Comparison of ENCODE assay signal across 21 mouse cellular contexts in the genomic region with DNA sequence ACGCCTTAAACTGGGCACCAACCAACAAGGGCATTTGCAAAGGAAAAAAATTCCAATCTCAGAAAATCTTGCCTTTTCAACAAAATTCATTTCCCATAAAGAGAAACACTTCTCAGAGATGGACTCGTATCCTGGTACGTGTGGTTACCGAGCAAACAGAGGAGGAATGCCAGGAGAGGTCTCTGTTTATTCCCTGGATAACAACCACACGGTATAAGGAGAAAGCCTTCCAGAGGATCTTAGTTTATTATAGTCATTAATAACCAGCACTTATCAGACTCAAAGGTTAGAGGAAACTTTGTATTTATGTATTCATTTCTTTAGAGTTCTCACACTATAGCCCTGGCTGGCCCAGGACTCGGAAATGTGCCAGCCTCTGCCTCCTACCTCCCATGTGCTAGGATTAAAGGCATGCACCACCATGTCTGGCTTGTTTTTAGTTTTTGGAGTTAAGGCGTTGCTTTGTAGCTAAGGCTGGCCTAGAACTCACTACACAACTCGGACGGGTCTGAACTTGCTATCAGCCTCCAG. TPM values are rescaled to one million over a fixed set of nuclear protein-coding genes. Genes with fewer than 3 reads are reported as not detected.
DNase-seq lines count a peak whose midpoint lies in the region; ATAC-seq and TF ChIP-seq lines count a peak whose summit lies in the region.
"Had no signal": no experiment of that assay in that cellular context is flagged by ENCODE, and none has a peak within 500 bp of the region (broad histone marks: within the 10 kb centered on the region; RNA-seq: fewer than 3 reads in every experiment).

No protein-coding gene starts in this region.

- no peaks in the 10 kb centered on the region for H3K9me3 ChIP-seq in forebrain, embryonic 13.5 days (replicated peaks)
- no peaks in the 10 kb centered on the region for H3K9me3 ChIP-seq in forebrain, postnatal 0 days (ENCODE audit: low read length)
- no peaks in the 10 kb centered on the region for H3K9me3 ChIP-seq in embryonic facial prominence, embryonic 14.5 days (ENCODE audit: control insufficient read depth, low read length)
- H3K9me3 ChIP-seq: forebrain, embryonic 10.5 days; heart, embryonic 12.5 days; limb, embryonic 10.5 days had no signal

- H3K4me3 ChIP-seq in forebrain, embryonic 13.5 days, result no peak overlapping the region
- no peak overlapping the region for H3K4me3 ChIP-seq in forebrain, postnatal 0 days (ENCODE audit: low read depth, low read length)
- no peak overlapping the region for H3K4me3 ChIP-seq in left cerebral cortex, adult 2 months
- H3K4me3 ChIP-seq in embryonic facial prominence, embryonic 14.5 days (ENCODE audit: low read depth, low read length), result no peak overlapping the region
- H3K4me3 ChIP-seq in olfactory bulb, adult 2 months (ENCODE audit: insufficient read depth, low read depth, low read length), result no peak overlapping the region
- H3K4me3 ChIP-seq: forebrain, embryonic 10.5 days; heart, embryonic 12.5 days; limb, embryonic 10.5 days had no signal

- H3K36me3 ChIP-seq in forebrain, embryonic 13.5 days (ENCODE audit: poor library complexity, severe bottlenecking), result peaks cover 10% of the 10 kb centered on the region; the same call in 1 of the 2 replicates
- peaks cover 6% of the 10 kb centered on the region; the same call in 1 of the 2 replicates for H3K36me3 ChIP-seq in forebrain, postnatal 0 days (ENCODE audit: insufficient read depth)
- H3K36me3 ChIP-seq in embryonic facial prominence, embryonic 14.5 days (ENCODE audit: control insufficient read depth, insufficient read depth, low read length), result peaks cover 37% of the 10 kb centered on the region

- H3K27me3 ChIP-seq in forebrain, embryonic 13.5 days, result no peaks in the 10 kb centered on the region
- no peaks in the 10 kb centered on the region for H3K27me3 ChIP-seq in forebrain, postnatal 0 days (ENCODE audit: insufficient read depth, low read length)
- no peaks in the 10 kb centered on the region for H3K27me3 ChIP-seq in embryonic facial prominence, embryonic 14.5 days (replicated peaks; ENCODE audit: control insufficient read depth, insufficient read depth, low read length)
- H3K27me3 ChIP-seq: heart, embryonic 12.5 days; Patski had no signal

- TF ChIP-seq CTCF in forebrain, postnatal 0 days (IDR thresholded peaks at IDR 0.05; ENCODE audit: low read depth), result no peak
- TF ChIP-seq CTCF in left cerebral cortex, adult 2 months (IDR thresholded peaks at IDR 0.05), result no peak
- no peak for TF ChIP-seq CTCF in olfactory bulb, adult 2 months (IDR thresholded peaks at IDR 0.05; ENCODE audit: insufficient read depth, low read depth, low read length)

- WGBS in forebrain, embryonic 13.5 days, result 83% methylated on average over 9 of the region's 9 CpGs
- 74% methylated on average over 9 of the region's 9 CpGs for WGBS in forebrain, postnatal 0 days
- 90% methylated on average over 9 of the region's 9 CpGs for WGBS in embryonic facial prominence, embryonic 14.5 days
- WGBS in olfactory bulb, adult 2 months, result 80% methylated on average over 9 of the region's 9 CpGs

- no peak for ATAC-seq in forebrain, embryonic 13.5 days
- no peak for ATAC-seq in forebrain, postnatal 0 days
- peak; percentile 17; the same call in 1 of the 2 replicates for ATAC-seq in embryonic facial prominence, embryonic 14.5 days (ENCODE audit: low read depth)
- ATAC-seq: CD4-positive, CD25-positive, alpha-beta regulatory T cell, adult 4 months; liver, postnatal 0 days; Patski had no signal

- intact Hi-C loops in left cerebral cortex, adult 2 months (cut with DNase I), result loop anchor here (5.0 kb wide), 1 partner anchor 36 kb away; no protein-coding TSS in a partner anchor

- H3K4me2 ChIP-seq in forebrain, embryonic 13.5 days, result no peak overlapping the region
- no peak overlapping the region for H3K4me2 ChIP-seq in forebrain, postnatal 0 days (ENCODE audit: low read depth)
- H3K4me2 ChIP-seq in embryonic facial prominence, embryonic 14.5 days (ENCODE audit: low read depth, low read length), result no peak overlapping the region
- H3K4me2 ChIP-seq: heart, embryonic 12.5 days had no signal

- no peak for DNase-seq in forebrain, postnatal 0 days
- DNase-seq in left cerebral cortex, adult 2 months (ENCODE audit: extremely low spot score in 1 of 2, low spot score in 2 of 2), result no peak
- DNase-seq in left cerebral cortex, adult 18-20 months (ENCODE audit: low spot score in 2 of 2), result no peak
- DNase-seq in embryonic facial prominence, embryonic 14.5 days (ENCODE audit: low spot score), result peak; percentile 7
- no peak for DNase-seq in c-Kit-positive CD71-positive TER-119-positive erythroid progenitor cells, embryonic 14.5 days (ENCODE audit: low spot score)
- no peak for DNase-seq in layer of hippocampus, adult 18-20 months (ENCODE audit: low spot score in 2 of 2)
- DNase-seq: adrenal gland, adult 8-10 months; cerebellum, postnatal 10 days; heart, postnatal 14 days; liver, postnatal 0 days; lung, postnatal 14 days; right cerebral cortex, postnatal 4 days; thymus, adult 18-20 months had no signal

- peaks cover 69% of the 10 kb centered on the region for H3K4me1 ChIP-seq in forebrain, embryonic 13.5 days
- no peaks in the 10 kb centered on the region for H3K4me1 ChIP-seq in forebrain, postnatal 0 days (ENCODE audit: insufficient read depth)
- H3K4me1 ChIP-seq in embryonic facial prominence, embryonic 14.5 days (ENCODE audit: control insufficient read depth, insufficient read depth, low read length), result peaks cover 2% of the 10 kb centered on the region
- H3K4me1 ChIP-seq in olfactory bulb, adult 2 months (ENCODE audit: control insufficient read depth, insufficient read depth, low read length), result peaks cover 7% of the 10 kb centered on the region

- H3K27ac ChIP-seq in forebrain, embryonic 13.5 days, result peak overlapping the region; percentile 44; the same call in 1 of the 2 replicates
- no peak overlapping the region for H3K27ac ChIP-seq in forebrain, postnatal 0 days (ENCODE audit: low read depth, low read length)
- H3K27ac ChIP-seq in left cerebral cortex, adult 2 months, result peak overlapping the region; percentile 24; the same call in 1 of the 2 replicates
- H3K27ac ChIP-seq in embryonic facial prominence, embryonic 14.5 days (replicated peaks; ENCODE audit: low read depth, low read length), result no peak overlapping the region
- peak overlapping the region; percentile 62 for H3K27ac ChIP-seq in olfactory bulb, adult 2 months (ENCODE audit: insufficient read depth, low read depth, low read length)
- H3K27ac ChIP-seq: forebrain, embryonic 10.5 days; kidney, postnatal 0 days; limb, embryonic 10.5 days had no signal

- no peak overlapping the region for H3K9ac ChIP-seq in forebrain, embryonic 13.5 days
- no peak overlapping the region for H3K9ac ChIP-seq in forebrain, postnatal 0 days
- no peak overlapping the region for H3K9ac ChIP-seq in embryonic facial prominence, embryonic 14.5 days (ENCODE audit: low read depth, low read length)
- H3K9ac ChIP-seq: heart, embryonic 12.5 days; liver, postnatal 0 days had no signal

- TF ChIP-seq POLR2A in olfactory bulb, adult 2 months (IDR thresholded peaks at IDR 0.05; ENCODE audit: insufficient read depth, low read depth, low read length), result no peak

RNA-seq across cellular contexts. Expression of a gene that starts 42.4 kb away (rescaled TPM):
- 36.5 and 44.6 TPM in 2 replicates for polyA plus RNA-seq in forebrain, embryonic 13.5 days (2015; fragmentation: Nextera tagmentation; extraction: Ambion mirVana)
- 66.9 and 76.7 TPM in 2 replicates for total RNA-seq in forebrain, postnatal 0 days (2014; rRNA removed)
- 25.7 and 36.7 TPM in 2 replicates for polyA plus RNA-seq in forebrain, postnatal 0 days (2015; fragmentation: Nextera tagmentation; extraction: Ambion mirVana)
- total RNA-seq in left cerebral cortex, adult 2 months (2021), result 10 to 100 TPM; 59.0 to 63.0 TPM
- 10 to 100 TPM; 55.4 to 63.3 TPM for total RNA-seq in left cerebral cortex, adult 18-20 months (2021)
- polyA plus RNA-seq in embryonic facial prominence, embryonic 14.5 days (2014; fragmentation: Nextera tagmentation; extraction: Ambion mirVana), result 37.8 and 43.2 TPM in 2 replicates
- not detected in 2 replicates for polyA plus RNA-seq in olfactory bulb, adult 2 months (2012; ENCODE audit: insufficient read depth, insufficient read length, low replicate concordance, missing spikeins)
- total RNA-seq in layer of hippocampus, adult 18-20 months (2021), result 10 to 100 TPM; 55.6 to 58.0 TPM

Comparison
In these comparisons a context has a peak if more than half of its experiments do, and no peak if none do; other contexts are left out.
1. H3K27ac ChIP-seq: peak in forebrain, embryonic 13.5 days (single experiment), left cerebral cortex, adult 2 months (single experiment) and olfactory bulb, adult 2 months (single experiment); none in forebrain, postnatal 0 days (single experiment) and embryonic facial prominence, embryonic 14.5 days (single experiment).